Mouse (Mus musculus): Measurements from ENCODE around the gene Slc17a8. TPM values are rescaled to one million over a fixed set of nuclear protein-coding genes. Genes with fewer than 3 reads are reported as not detected.
"Not testable (repeated sequence)": the region's sequence is repeated elsewhere in the genome, so short reads cannot be mapped to it uniquely, and the experiment has no call there.

Slc17a8 gene
- total and polyA plus RNA-seq, 2 experiments from 2014 or later = 0.50 to 2.3 TPM

DNA sequence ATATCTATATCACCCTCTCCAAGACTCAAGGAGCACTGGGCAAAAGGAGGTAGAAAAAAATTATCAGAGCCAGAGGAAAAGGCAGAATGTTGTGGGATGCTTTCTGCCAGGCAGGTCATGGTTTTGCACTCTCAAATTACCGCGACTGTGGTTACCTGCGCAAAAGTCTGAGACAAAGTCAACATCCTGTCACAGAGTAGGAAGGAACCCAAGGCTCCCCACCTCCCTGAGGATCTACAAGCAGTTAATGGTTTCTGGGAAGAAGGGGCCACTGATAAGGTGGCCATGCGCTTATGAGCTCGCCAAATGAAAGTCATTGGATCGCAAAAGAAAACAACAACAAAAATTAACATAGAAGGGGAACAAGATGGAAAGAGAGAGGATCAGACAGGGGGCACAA, 48.1 kb downstream of the Slc17a8 start:
- no peak overlapping the region for H3K27ac ChIP-seq (ENCODE audit: low read depth, low read length)
- H3K4me1 ChIP-seq (ENCODE audit: insufficient read depth) = no peaks in the 10 kb centered on the region
- no peak overlapping the region for H3K9ac ChIP-seq
- ATAC-seq (no peak), DNase-seq (no peak)
- WGBS = 93% methylated on average over 6 of the region's 6 CpGs
- H3K4me3 ChIP-seq (ENCODE audit: low read depth, low read length) = no peak overlapping the region
- no peaks in the 10 kb centered on the region for H3K36me3 ChIP-seq (ENCODE audit: insufficient read depth)
- no peaks in the 10 kb centered on the region for H3K9me3 ChIP-seq (ENCODE audit: low read length)
- no peak overlapping the region for H3K4me2 ChIP-seq (ENCODE audit: low read depth)
- H3K27me3 ChIP-seq (ENCODE audit: insufficient read depth, low read length) = no peaks in the 10 kb centered on the region
- TF ChIP-seq CTCF (IDR thresholded peaks at IDR 0.05; ENCODE audit: low read depth) = no peak

DNA sequence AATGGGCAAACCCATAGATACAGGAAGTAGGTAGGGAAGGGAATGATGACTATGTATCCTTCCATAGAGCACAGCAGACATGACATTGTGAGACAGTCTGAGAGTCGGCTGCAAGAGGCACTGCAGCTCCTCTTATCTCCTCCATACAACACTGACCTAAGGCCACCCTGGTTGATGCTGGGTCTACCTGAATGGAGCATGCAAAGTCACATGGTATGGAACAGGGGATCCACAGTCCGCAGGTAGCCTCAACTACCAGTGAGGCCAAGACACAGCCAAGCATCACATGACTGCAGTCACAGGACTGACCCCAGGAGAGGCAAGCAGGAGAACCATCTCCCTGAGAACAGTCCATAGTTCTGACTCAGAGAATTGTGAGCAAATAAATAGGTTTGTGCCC, 53.7 kb downstream of the Slc17a8 start:
- H3K9ac ChIP-seq = no peak overlapping the region
- no peak overlapping the region for H3K4me2 ChIP-seq (ENCODE audit: low read depth)
- H3K27ac ChIP-seq (ENCODE audit: low read depth, low read length) = no peak overlapping the region
- no peak for DNase-seq
- H3K27me3 ChIP-seq (ENCODE audit: insufficient read depth, low read length) = no peaks in the 10 kb centered on the region
- 88% methylated on average over 2 of the region's 2 CpGs for WGBS
- H3K4me3 ChIP-seq (ENCODE audit: low read depth, low read length) = no peak overlapping the region
- no peaks in the 10 kb centered on the region for H3K4me1 ChIP-seq (ENCODE audit: insufficient read depth)
- no peak for TF ChIP-seq CTCF (IDR thresholded peaks at IDR 0.05; ENCODE audit: low read depth)
- no peak for ATAC-seq
- no peaks in the 10 kb centered on the region for H3K36me3 ChIP-seq (ENCODE audit: insufficient read depth)
- H3K9me3 ChIP-seq (ENCODE audit: low read length) = no peaks in the 10 kb centered on the region

DNA sequence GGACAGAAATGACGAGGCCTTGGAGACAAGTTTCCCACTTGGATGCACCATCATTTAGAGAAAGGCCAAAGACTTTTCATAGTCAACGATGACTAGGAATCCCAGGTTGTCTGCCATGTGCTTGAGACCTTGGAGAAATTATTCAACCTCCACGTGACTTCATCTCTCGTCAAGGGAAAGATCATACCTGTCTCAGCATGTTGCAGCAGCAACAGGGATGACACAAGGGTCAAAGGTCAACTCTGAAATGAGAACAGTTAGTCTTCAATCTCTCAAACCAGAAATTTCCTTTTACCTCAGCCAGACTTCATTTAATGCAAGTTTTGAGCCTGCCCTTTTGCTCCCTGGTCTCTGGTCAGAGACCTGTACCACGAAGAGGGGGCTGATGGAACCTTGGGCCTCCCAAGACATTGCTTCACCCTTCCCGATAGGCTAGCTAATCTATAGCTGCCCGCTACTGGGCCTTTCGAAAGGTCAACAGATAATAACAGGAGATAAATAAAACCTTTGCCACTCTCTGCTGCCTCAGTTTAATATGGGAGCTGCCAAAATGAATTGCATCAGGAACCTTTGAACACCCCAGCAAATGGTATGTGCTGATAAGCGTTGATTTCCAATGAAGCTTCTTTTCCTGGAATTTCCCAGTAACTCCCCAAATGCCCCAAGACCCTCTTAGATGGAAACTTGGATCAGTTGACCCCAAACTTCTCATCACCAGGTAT, 55.6 kb downstream of the Slc17a8 start:
- Histone ChIP-seq H3K4me1 (ENCODE audit: insufficient read depth) (no peaks in the 10 kb centered on the region), H3K4me2 (ENCODE audit: low read depth) (no peak overlapping the region), H3K4me3 (ENCODE audit: low read depth, low read length) (no peak overlapping the region), H3K9ac (no peak overlapping the region), H3K36me3 (ENCODE audit: insufficient read depth) (no peaks in the 10 kb centered on the region), H3K9me3 (ENCODE audit: low read length) (no peaks in the 10 kb centered on the region), H3K27me3 (ENCODE audit: insufficient read depth, low read length) (no peaks in the 10 kb centered on the region), H3K27ac (ENCODE audit: low read depth, low read length) (no peak overlapping the region)
- WGBS = 93% methylated on average over 9 of the region's 9 CpGs
- no peak for TF ChIP-seq CTCF (IDR thresholded peaks at IDR 0.05; ENCODE audit: low read depth)
- DNase-seq (no peak), ATAC-seq (no peak)

DNA sequence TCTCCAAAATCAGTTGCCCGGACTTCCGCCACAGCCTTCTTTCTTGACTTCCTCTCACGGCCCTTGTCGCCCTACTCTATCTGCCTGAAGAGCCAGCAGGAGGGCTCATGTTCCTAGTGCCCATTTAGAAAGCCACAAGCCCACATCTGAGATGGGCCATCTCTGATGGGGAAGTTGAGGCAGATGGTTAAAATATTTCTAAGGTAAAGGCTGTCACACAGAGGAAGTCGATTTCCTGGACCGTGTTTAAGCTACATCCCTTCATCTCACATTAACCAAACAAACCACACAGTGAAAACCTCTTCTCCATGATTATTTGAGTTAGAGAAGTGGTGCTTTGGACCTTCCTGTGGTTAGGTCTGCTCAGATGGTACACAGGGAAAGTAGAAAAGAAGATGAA, 58.9 kb downstream of the Slc17a8 start:
- no peak for DNase-seq
- Histone ChIP-seq H3K4me2 (ENCODE audit: low read depth) (no peak overlapping the region), H3K4me3 (ENCODE audit: low read depth, low read length) (no peak overlapping the region), H3K27ac (ENCODE audit: low read depth, low read length) (no peak overlapping the region), H3K36me3 (ENCODE audit: insufficient read depth) (no peaks in the 10 kb centered on the region), H3K9me3 (ENCODE audit: low read length) (no peaks in the 10 kb centered on the region), H3K4me1 (ENCODE audit: insufficient read depth) (no peaks in the 10 kb centered on the region), H3K9ac (no peak overlapping the region), H3K27me3 (ENCODE audit: insufficient read depth, low read length) (no peaks in the 10 kb centered on the region)
- no peak for TF ChIP-seq CTCF (IDR thresholded peaks at IDR 0.05; ENCODE audit: low read depth)
- 98% methylated on average over 6 of the region's 6 CpGs for WGBS
- no peak for ATAC-seq

DNA sequence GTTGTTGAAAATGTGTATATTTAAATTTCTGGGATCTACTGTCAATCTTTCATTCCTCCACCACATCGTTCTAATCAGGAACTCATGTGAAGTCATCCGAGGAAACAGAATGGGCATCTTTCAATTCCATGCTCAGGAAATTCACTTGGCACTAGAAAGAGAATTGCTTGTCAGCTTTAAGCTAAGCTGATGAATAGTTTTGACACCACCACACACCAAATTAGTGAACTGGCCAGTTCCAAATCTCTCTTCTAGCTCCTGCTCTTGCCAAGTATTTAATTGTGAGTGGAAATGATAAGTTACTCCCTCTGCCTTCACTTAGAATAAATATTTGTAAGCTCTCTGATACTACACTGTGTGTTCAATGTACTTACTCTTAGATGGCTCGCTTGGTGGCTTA, 61.7 kb downstream of the Slc17a8 start:
- WGBS = 24% methylated on average over 3 of the region's 3 CpGs
- H3K27me3 ChIP-seq (ENCODE audit: insufficient read depth, low read length) = no peaks in the 10 kb centered on the region
- H3K9ac ChIP-seq = no peak overlapping the region
- DNase-seq (no peak), ATAC-seq (no peak)
- no peaks in the 10 kb centered on the region for H3K36me3 ChIP-seq (ENCODE audit: insufficient read depth)
- H3K4me3 ChIP-seq (ENCODE audit: low read depth, low read length) = no peak overlapping the region
- TF ChIP-seq CTCF (IDR thresholded peaks at IDR 0.05; ENCODE audit: low read depth) = no peak
- no peak overlapping the region for H3K4me2 ChIP-seq (ENCODE audit: low read depth)
- H3K4me1 ChIP-seq (ENCODE audit: insufficient read depth) = no peaks in the 10 kb centered on the region
- H3K9me3 ChIP-seq (ENCODE audit: low read length) = no peaks in the 10 kb centered on the region
- H3K27ac ChIP-seq (ENCODE audit: low read depth, low read length) = no peak overlapping the region

DNA sequence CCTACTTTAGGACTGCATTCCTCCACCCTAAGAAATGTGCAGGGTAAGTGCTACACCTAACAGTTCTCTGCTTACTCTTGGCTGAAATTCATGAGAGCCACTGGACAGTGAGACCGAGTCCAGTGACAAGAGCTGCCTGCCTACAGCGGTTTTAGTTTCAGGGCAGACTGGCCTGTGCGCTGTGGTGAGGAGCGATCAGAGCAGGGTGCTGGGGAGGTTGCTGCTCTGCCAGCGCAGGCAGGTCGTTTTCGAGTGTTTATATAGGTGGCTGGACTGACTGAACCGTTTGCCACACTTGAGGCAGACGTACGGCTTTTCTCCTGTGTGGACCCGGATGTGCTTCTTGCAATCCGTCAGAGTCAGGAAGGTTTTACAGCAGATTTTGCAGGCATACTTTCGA, 66.2 kb downstream of the Slc17a8 start:
- H3K27ac ChIP-seq (ENCODE audit: low read depth, low read length); H3K36me3 ChIP-seq (ENCODE audit: insufficient read depth); ATAC-seq; H3K4me3 ChIP-seq (ENCODE audit: low read depth, low read length); H3K27me3 ChIP-seq (ENCODE audit: insufficient read depth, low read length); H3K9ac ChIP-seq; H3K9me3 ChIP-seq (ENCODE audit: low read length); DNase-seq; H3K4me2 ChIP-seq (ENCODE audit: low read depth); H3K4me1 ChIP-seq (ENCODE audit: insufficient read depth): not testable (repeated sequence)
- WGBS = 90% methylated on average over 12 of the region's 13 CpGs

DNA sequence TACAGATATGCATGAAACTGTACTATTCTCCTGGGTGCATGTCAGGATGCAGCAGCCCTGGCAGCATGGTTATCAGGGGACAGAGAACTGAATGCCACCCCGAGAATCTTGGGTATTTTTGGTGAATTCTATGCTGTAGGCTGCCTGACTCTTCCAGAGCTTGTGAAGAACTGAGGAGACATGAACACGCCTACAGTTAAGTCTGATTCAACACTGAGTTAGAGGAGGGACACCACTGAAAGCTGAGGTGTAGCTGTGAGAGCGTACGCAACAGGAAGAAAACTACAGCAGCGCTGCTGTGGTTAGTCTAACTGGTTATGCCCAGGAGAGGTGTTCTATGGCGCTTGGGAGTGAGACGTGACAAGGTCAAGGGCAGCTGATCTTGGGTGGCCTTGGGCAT, 67.2 kb downstream of the Slc17a8 start:
- not testable (repeated sequence) for H3K4me2 ChIP-seq (ENCODE audit: low read depth); H3K9me3 ChIP-seq (ENCODE audit: low read length); DNase-seq; H3K27ac ChIP-seq (ENCODE audit: low read depth, low read length); H3K4me1 ChIP-seq (ENCODE audit: insufficient read depth); H3K27me3 ChIP-seq (ENCODE audit: insufficient read depth, low read length); H3K36me3 ChIP-seq (ENCODE audit: insufficient read depth); H3K9ac ChIP-seq; ATAC-seq; H3K4me3 ChIP-seq (ENCODE audit: low read depth, low read length)
- WGBS = 92% methylated on average over 7 of the region's 7 CpGs
